Mouse (Mus musculus): ENCODE results near the gene Capn2.
A peak's percentile ranks its signal among the peaks of the same experiment; 100 is the strongest.

Gene Capn2

GRCm38 (mm10) chr1:182475005-182475796 is 42.2 kb downstream of the Capn2 start:
- ATAC-seq (ENCODE audit: insufficient number of reproducible peaks, low FRiP score, low TSS enrichment): peak; percentile 63; the same call in 1 of the 2 replicates

GRCm38 (mm10) chr1:182465978-182466377 is 51.4 kb downstream of the Capn2 start:
- no peak for ATAC-seq (ENCODE audit: insufficient number of reproducible peaks, low FRiP score, low TSS enrichment)

- ATAC-seq (ENCODE audit: insufficient number of reproducible peaks, low FRiP score, low TSS enrichment): no peak
Observed at GRCm38 (mm10) chr1:182465309-182465708, 52.1 kb downstream of the Capn2 start.

- ATAC-seq (ENCODE audit: insufficient number of reproducible peaks, low FRiP score, low TSS enrichment): peak; percentile 86
Observed at GRCm38 (mm10) chr1:182461813-182462212, 55.6 kb downstream of the Capn2 start.

GRCm38 (mm10) chr1:182461261-182461660 is 56.1 kb downstream of the Capn2 start:
- ATAC-seq (ENCODE audit: insufficient number of reproducible peaks, low FRiP score, low TSS enrichment): no peak

- no peak for ATAC-seq (ENCODE audit: insufficient number of reproducible peaks, low FRiP score, low TSS enrichment)
Observed at GRCm38 (mm10) chr1:182460291-182461244, 56.8 kb downstream of the Capn2 start.

- no peak for ATAC-seq (ENCODE audit: insufficient number of reproducible peaks, low FRiP score, low TSS enrichment)
Observed at GRCm38 (mm10) chr1:182459436-182459835, 58.0 kb downstream of the Capn2 start.

- no peak for ATAC-seq (ENCODE audit: insufficient number of reproducible peaks, low FRiP score, low TSS enrichment)
Observed at GRCm38 (mm10) chr1:182458556-182458955, 58.9 kb downstream of the Capn2 start.

GRCm38 (mm10) chr1:182455080-182455479 is 62.3 kb downstream of the Capn2 start:
- ATAC-seq (ENCODE audit: insufficient number of reproducible peaks, low FRiP score, low TSS enrichment): no peak

GRCm38 (mm10) chr1:182452473-182452872 is 64.9 kb downstream of the Capn2 start:
- no peak for ATAC-seq (ENCODE audit: insufficient number of reproducible peaks, low FRiP score, low TSS enrichment)

- no peak for ATAC-seq (ENCODE audit: insufficient number of reproducible peaks, low FRiP score, low TSS enrichment)
Observed at GRCm38 (mm10) chr1:182448276-182449035, 69.0 kb downstream of the Capn2 start.

- no peak for ATAC-seq (ENCODE audit: insufficient number of reproducible peaks, low FRiP score, low TSS enrichment)
Observed at GRCm38 (mm10) chr1:182444116-182444515, 73.3 kb downstream of the Capn2 start.

- ATAC-seq (ENCODE audit: insufficient number of reproducible peaks, low FRiP score, low TSS enrichment): no peak
Observed at GRCm38 (mm10) chr1:182441791-182442473, 75.5 kb downstream of the Capn2 start.

- no peak for ATAC-seq (ENCODE audit: insufficient number of reproducible peaks, low FRiP score, low TSS enrichment)
Observed at GRCm38 (mm10) chr1:182439546-182440222, 77.7 kb downstream of the Capn2 start.

GRCm38 (mm10) chr1:182436746-182437145 is 80.7 kb downstream of the Capn2 start:
- ATAC-seq (ENCODE audit: insufficient number of reproducible peaks, low FRiP score, low TSS enrichment): no peak

GRCm38 (mm10) chr1:182432059-182432458 is 85.3 kb downstream of the Capn2 start:
- no peak for ATAC-seq (ENCODE audit: insufficient number of reproducible peaks, low FRiP score, low TSS enrichment)

GRCm38 (mm10) chr1:182430676-182431075 is 86.7 kb downstream of the Capn2 start:
- no peak for ATAC-seq (ENCODE audit: insufficient number of reproducible peaks, low FRiP score, low TSS enrichment)

- ATAC-seq (ENCODE audit: insufficient number of reproducible peaks, low FRiP score, low TSS enrichment): no peak
Observed at GRCm38 (mm10) chr1:182429826-182430225, 87.6 kb downstream of the Capn2 start.

- ATAC-seq (ENCODE audit: insufficient number of reproducible peaks, low FRiP score, low TSS enrichment): no peak
Observed at GRCm38 (mm10) chr1:182427426-182427825, 90.0 kb downstream of the Capn2 start.

Measured in cerebellum, adult (tissue).